ENCODE assay signal across 20 mouse cellular contexts in the genomic region with DNA sequence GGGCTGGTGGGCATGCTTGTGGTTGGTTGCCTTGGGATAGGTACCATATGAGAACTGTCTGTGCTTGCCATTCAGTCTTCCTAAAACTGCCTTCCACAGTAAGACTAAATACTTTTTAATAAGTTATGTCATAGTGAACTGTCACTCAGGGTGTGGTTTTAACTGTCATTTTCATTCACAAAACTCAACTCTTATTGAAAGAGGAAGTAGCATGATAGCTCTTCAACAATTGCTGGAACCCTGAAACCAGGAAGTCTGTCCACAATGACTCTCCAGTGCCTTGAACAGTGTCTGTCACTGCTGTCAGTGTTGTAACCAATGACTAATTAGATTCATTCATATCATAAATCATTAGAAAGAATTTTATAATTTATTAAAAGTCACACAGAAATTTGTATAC.
DNase-seq lines count a peak whose midpoint lies in the region; TF ChIP-seq lines count a peak whose summit lies in the region.
"Had no signal": no experiment of that assay in that cellular context is flagged by ENCODE, and none has a peak within 500 bp of the region (broad histone marks: within the 10 kb centered on the region; RNA-seq: fewer than 3 reads in every experiment).

No protein-coding gene starts in this region.

- DNase-seq in kidney, adult 2 months: peak; percentile 26
- DNase-seq in kidney, postnatal 25 days: no peak
- peak; percentile 8 to 29 for DNase-seq in spleen, postnatal 36 days (ENCODE audit: low spot score in 2 of 2)
- DNase-seq in spleen, postnatal 14 days (ENCODE audit: low spot score in 2 of 2): no peak
- DNase-seq in cerebellum, postnatal 4 days (ENCODE audit: low spot score in 2 of 2): no peak
- DNase-seq in embryo, embryonic 10.5 days (ENCODE audit: low spot score): no peak
- DNase-seq in heart, adult 8-10 months (ENCODE audit: low spot score): no peak
- DNase-seq: adrenal gland, adult 2 months; cerebellum, adult 9-10 months; gastrocnemius, postnatal 10 days; heart, adult 18-20 months; heart, postnatal 4 days; right cerebral cortex, postnatal 4 days; thymus, postnatal 14 days had no signal

- no peaks in the 10 kb centered on the region for H3K27me3 ChIP-seq in kidney, adult 2 months (replicated peaks; ENCODE audit: control insufficient read depth, insufficient read depth, low read length)
- H3K27me3 ChIP-seq in megakaryocyte, embryonic 14.5 days (replicated peaks): no peaks in the 10 kb centered on the region
- H3K27me3 ChIP-seq: embryonic facial prominence, embryonic 15.5 days; heart, embryonic 15.5 days; limb, embryonic 13.5 days; lung, embryonic 15.5 days had no signal

- H3K4me3 ChIP-seq in kidney, adult 2 months (ENCODE audit: insufficient read depth, low read depth, low read length): no peak overlapping the region
- peak overlapping the region; percentile 23 for H3K4me3 ChIP-seq in megakaryocyte, embryonic 14.5 days (replicated peaks)
- H3K4me3 ChIP-seq: embryonic facial prominence, embryonic 15.5 days; forebrain, embryonic 10.5 days; heart, embryonic 15.5 days; limb, embryonic 13.5 days; lung, embryonic 15.5 days had no signal

- no peaks in the 10 kb centered on the region for H3K4me1 ChIP-seq in kidney, adult 2 months (ENCODE audit: control insufficient read depth, insufficient read depth, low read length)
- peaks cover 6% of the 10 kb centered on the region for H3K4me1 ChIP-seq in megakaryocyte, embryonic 14.5 days
- H3K4me1 ChIP-seq: embryonic facial prominence, embryonic 15.5 days; forebrain, embryonic 10.5 days; heart, embryonic 15.5 days; limb, embryonic 13.5 days; lung, embryonic 15.5 days had no signal

- no peak for TF ChIP-seq POLR2A in kidney, adult 2 months (IDR thresholded peaks at IDR 0.05; ENCODE audit: low read depth, low read length)

- TF ChIP-seq CTCF in kidney, adult 2 months (conservative IDR thresholded peaks at IDR 0.05; ENCODE audit: insufficient read depth, insufficient read length, low read depth, low read length): no peak

- no peaks in the 10 kb centered on the region for H3K9me3 ChIP-seq in megakaryocyte, embryonic 14.5 days
- H3K9me3 ChIP-seq: embryonic facial prominence, embryonic 15.5 days; forebrain, embryonic 10.5 days; heart, embryonic 15.5 days; limb, embryonic 13.5 days; lung, embryonic 15.5 days had no signal

- H3K36me3 ChIP-seq in kidney, adult 2 months (ENCODE audit: control insufficient read depth, insufficient read depth, low read length): no peaks in the 10 kb centered on the region
- H3K36me3 ChIP-seq in megakaryocyte, embryonic 14.5 days (replicated peaks; ENCODE audit: low read length): no peaks in the 10 kb centered on the region
- H3K36me3 ChIP-seq: embryonic facial prominence, embryonic 15.5 days; forebrain, embryonic 10.5 days; heart, embryonic 15.5 days; limb, embryonic 13.5 days; lung, embryonic 15.5 days had no signal

- no peak overlapping the region for H3K27ac ChIP-seq in kidney, adult 2 months (ENCODE audit: insufficient read depth, low read depth, low read length)
- H3K27ac ChIP-seq: embryonic facial prominence, embryonic 15.5 days; forebrain, embryonic 10.5 days; heart, embryonic 15.5 days; limb, embryonic 13.5 days; lung, embryonic 15.5 days had no signal

Comparison
In these comparisons a context has a peak if more than half of its experiments do, and no peak if none do; other contexts are left out.
1. DNase-seq: peak in kidney, adult 2 months (single experiment) and spleen, postnatal 36 days (2 of 2); none in kidney, postnatal 25 days (0 of 2), spleen, postnatal 14 days (0 of 2), cerebellum, postnatal 4 days (0 of 2), embryo, embryonic 10.5 days (single experiment) and heart, adult 8-10 months (single experiment).